27 mouse cellular contexts compared by ENCODE assay signal in the genomic region with DNA sequence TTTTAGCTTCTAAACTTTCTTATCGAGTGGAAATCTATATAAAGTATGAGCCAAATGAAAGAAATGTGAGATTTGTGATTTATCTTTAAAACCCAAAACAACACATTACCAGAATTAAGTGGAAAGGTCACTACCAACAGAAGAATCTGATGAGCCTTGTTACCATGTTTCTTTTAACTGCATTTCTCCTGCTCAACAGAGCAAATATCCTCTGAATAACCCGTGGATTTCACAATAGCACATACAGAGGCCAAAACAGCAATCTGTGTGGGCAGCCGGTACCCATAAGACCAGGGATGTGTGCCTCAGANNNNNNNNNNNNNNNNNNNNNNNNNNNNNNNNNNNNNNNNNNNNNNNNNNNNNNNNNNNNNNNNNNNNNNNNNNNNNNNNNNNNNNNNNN.
"Had no signal": no experiment of that assay in that cellular context is flagged by ENCODE, and none has a peak within 500 bp of the region (broad histone marks: within the 10 kb centered on the region; RNA-seq: fewer than 3 reads in every experiment).

No protein-coding gene starts in this region.

- H3K36me3 ChIP-seq: heart, embryonic 13.5 days; heart, embryonic 15.5 days; intestine, embryonic 15.5 days; kidney, embryonic 15.5 days; limb, embryonic 10.5 days; limb, embryonic 12.5 days; liver, embryonic 13.5 days; liver, embryonic 15.5 days had no signal

- H3K4me2 ChIP-seq: heart, embryonic 11.5 days; heart, embryonic 13.5 days; heart, embryonic 15.5 days; hindbrain, embryonic 14.5 days; intestine, embryonic 15.5 days; kidney, embryonic 15.5 days; limb, embryonic 12.5 days; liver, embryonic 11.5 days; liver, embryonic 13.5 days; liver, embryonic 15.5 days had no signal

- ATAC-seq: hindbrain, embryonic 16.5 days; inflammation-experienced regulatory T-cells, adult 6 months; intestine, embryonic 15.5 days; intestine, postnatal 0 days had no signal

- DNase-seq: gastrocnemius, postnatal 14 days; gastrocnemius, postnatal 36 days; heart, adult 11 months; heart, adult 2 months; heart, postnatal 14 days; heart, postnatal 36 days; kidney, adult 18-20 months; kidney, adult 8-10 months; kidney, postnatal 14 days; kidney, postnatal 36 days; layer of hippocampus, adult 9-11 months; layer of hippocampus, postnatal 36 days; liver, embryonic 13.5 days had no signal

- H3K9ac ChIP-seq: heart, embryonic 13.5 days; heart, embryonic 15.5 days; hindbrain, embryonic 14.5 days; intestine, embryonic 15.5 days; kidney, embryonic 15.5 days; limb, embryonic 12.5 days; liver, embryonic 13.5 days; liver, embryonic 15.5 days had no signal

- H3K27me3 ChIP-seq: heart, embryonic 13.5 days; heart, embryonic 15.5 days; intestine, embryonic 15.5 days; kidney, embryonic 15.5 days; limb, embryonic 12.5 days; liver, embryonic 13.5 days; liver, embryonic 15.5 days had no signal

- H3K4me3 ChIP-seq: heart, adult 2 months; heart, embryonic 13.5 days; heart, embryonic 15.5 days; intestine, embryonic 15.5 days; kidney, embryonic 15.5 days; limb, embryonic 10.5 days; limb, embryonic 12.5 days; liver, embryonic 13.5 days; liver, embryonic 15.5 days had no signal

- H3K27ac ChIP-seq: heart, adult 2 months; heart, embryonic 13.5 days; heart, embryonic 15.5 days; hindbrain, embryonic 14.5 days; intestine, embryonic 15.5 days; kidney, embryonic 15.5 days; kidney, postnatal 0 days; limb, embryonic 10.5 days; limb, embryonic 12.5 days; liver, embryonic 13.5 days; liver, embryonic 15.5 days had no signal

- H3K4me1 ChIP-seq: heart, embryonic 13.5 days; heart, embryonic 15.5 days; intestine, embryonic 15.5 days; kidney, embryonic 15.5 days; limb, embryonic 10.5 days; limb, embryonic 12.5 days; liver, embryonic 13.5 days; liver, embryonic 15.5 days had no signal

- H3K9me3 ChIP-seq: heart, embryonic 13.5 days; heart, embryonic 15.5 days; intestine, embryonic 15.5 days; kidney, embryonic 15.5 days; limb, embryonic 10.5 days; limb, embryonic 12.5 days; liver, embryonic 15.5 days had no signal
